ENCODE assay signal across 26 mouse cellular contexts in genomic region chr3:50595732-50596131, GRCm38 (mm10).
DNase-seq lines count a peak whose midpoint lies in the region; ATAC-seq and TF ChIP-seq lines count a peak whose summit lies in the region.
"Had no signal": no experiment of that assay in that cellular context is flagged by ENCODE, and none has a peak within 500 bp of the region (broad histone marks: within the 10 kb centered on the region; RNA-seq: fewer than 3 reads in every experiment).

No protein-coding gene starts in this region.

- no peaks in the 10 kb centered on the region for H3K4me1 ChIP-seq in ES-E14 (ENCODE audit: control insufficient read depth in 2 of 2, insufficient read depth in 2 of 2, low read length in 2 of 2, poor library complexity in 1 of 2)
- H3K4me1 ChIP-seq in midbrain, postnatal 0 days (ENCODE audit: insufficient read depth, low read length) = no peaks in the 10 kb centered on the region

- H3K27me3 ChIP-seq in midbrain, postnatal 0 days (ENCODE audit: insufficient read depth, low read length) = no peaks in the 10 kb centered on the region
- H3K27me3 ChIP-seq: CH12.LX had no signal

- peak; percentile 54 for DNase-seq in ES-CJ7 (ENCODE audit: low read depth, low spot score)
- peak; percentile 16 for DNase-seq in ES-E14 (ENCODE audit: low read depth, low spot score)
- peak; percentile 56 for DNase-seq in R1 (ENCODE audit: low read depth, low spot score)
- peak; percentile 59 for DNase-seq in ZHBTc4 (ENCODE audit: low read depth, low spot score)
- DNase-seq in left cerebral cortex, postnatal 4 days = no peak
- DNase-seq in right cerebral cortex, postnatal 14 days = no peak
- DNase-seq in cerebellum, adult 9-11 months = no peak
- DNase-seq in midbrain, postnatal 0 days (ENCODE audit: low spot score) = no peak
- DNase-seq: adrenal gland, adult 2 months; adrenal gland, adult 8-10 months; adrenal gland, postnatal 10 days; adrenal gland, postnatal 14 days; adrenal gland, postnatal 25 days; adrenal gland, postnatal 36 days; B cell, adult 2 months; cerebellum, adult 11 months; cerebellum, adult 11-12 months; cerebellum, adult 18-20 months; cerebellum, adult 2 months; cerebellum, adult 8-10 months; cerebellum, adult 9-10 months had no signal

- 92% methylated on average over 1 of the region's 1 CpGs for WGBS in midbrain, postnatal 0 days

- H3K27ac ChIP-seq in ES-E14 (ENCODE audit: insufficient read depth, low read depth, low read length, poor library complexity, severe bottlenecking) = no peak overlapping the region
- no peak overlapping the region for H3K27ac ChIP-seq in midbrain, postnatal 0 days (ENCODE audit: low read depth, low read length)

- in situ Hi-C loops in ES-E14 (cut with MboI; ENCODE audit: low sequenced_read_pairs in 2 of 2, unreplicated experiment in 2 of 2) = no loop called here

- H3K9ac ChIP-seq in ES-E14 (ENCODE audit: insufficient read depth, low read depth, low read length, poor library complexity, severe bottlenecking) = no peak overlapping the region
- H3K9ac ChIP-seq in midbrain, postnatal 0 days (replicated peaks; ENCODE audit: low read length, poor library complexity, severe bottlenecking) = no peak overlapping the region

- intact Hi-C loops in left cerebral cortex, postnatal 4 days (cut with DNase I) = no loop called here

- TF ChIP-seq CTCF in midbrain, postnatal 0 days (IDR thresholded peaks at IDR 0.05) = no peak

- H3K36me3 ChIP-seq in ES-E14 (ENCODE audit: control insufficient read depth, insufficient read depth, low read length, poor library complexity, severe bottlenecking) = no peaks in the 10 kb centered on the region
- no peaks in the 10 kb centered on the region for H3K36me3 ChIP-seq in midbrain, postnatal 0 days (ENCODE audit: insufficient read depth, low read length)
- H3K36me3 ChIP-seq: G1E had no signal

- H3K4me3 ChIP-seq in ES-E14 (ENCODE audit: insufficient read depth in 1 of 2, low read depth in 1 of 2, low read length in 2 of 2, poor library complexity in 1 of 2, severe bottlenecking in 1 of 2) = no peak overlapping the region
- H3K4me3 ChIP-seq in midbrain, postnatal 0 days (ENCODE audit: low read depth, low read length) = no peak overlapping the region

- no peak for ATAC-seq in midbrain, postnatal 0 days (ENCODE audit: low FRiP score)
- ATAC-seq: activated CD4-positive, CD25-positive, alpha-beta regulatory T cell, adult 4 months; CD4-positive, CD25-positive, alpha-beta regulatory T cell, adult 4 months; Patski had no signal

- no peaks in the 10 kb centered on the region for H3K9me3 ChIP-seq in ES-E14 (ENCODE audit: control insufficient read depth, insufficient read depth, low read depth, low read length)
- no peaks in the 10 kb centered on the region for H3K9me3 ChIP-seq in midbrain, postnatal 0 days (ENCODE audit: low read length)
- H3K9me3 ChIP-seq: G1E had no signal

- H3K4me2 ChIP-seq in midbrain, postnatal 0 days (ENCODE audit: low read depth, low read length, poor library complexity, severe bottlenecking) = no peak overlapping the region

TF ChIP-seq in ES-E14, 5 proteins besides CTCF, POLR2A, EP300 and RAD21:
- TF ChIP-seq ZNF384 (IDR thresholded peaks at IDR 0.05; ENCODE audit: low read depth, low read length) (no peak), MAFK (IDR thresholded peaks at IDR 0.05; ENCODE audit: insufficient read depth, low read depth, low read length) (peak; percentile 52; the same call in 1 of the 2 replicates)
TF ChIP-seq in ES-E14: peak in this region for 1.

Comparison
In these comparisons a context has a peak if more than half of its experiments do, and no peak if none do; other contexts are left out.
1. DNase-seq: peak in ES-CJ7 (single experiment), ES-E14 (single experiment), R1 (single experiment) and ZHBTc4 (single experiment); none in left cerebral cortex, postnatal 4 days (single experiment), right cerebral cortex, postnatal 14 days (single experiment), cerebellum, adult 9-11 months (single experiment) and midbrain, postnatal 0 days (single experiment).